Mouse (Mus musculus): Measurements from ENCODE around the gene Trip10. TPM values are rescaled to one million over a fixed set of nuclear protein-coding genes. Genes with fewer than 3 reads are reported as not detected.
A peak's percentile ranks its signal among the peaks of the same experiment; 100 is the strongest.

Gene Trip10
- polyA plus RNA-seq, 1 experiment from 2014 or later = 10.1 TPM

DNA sequence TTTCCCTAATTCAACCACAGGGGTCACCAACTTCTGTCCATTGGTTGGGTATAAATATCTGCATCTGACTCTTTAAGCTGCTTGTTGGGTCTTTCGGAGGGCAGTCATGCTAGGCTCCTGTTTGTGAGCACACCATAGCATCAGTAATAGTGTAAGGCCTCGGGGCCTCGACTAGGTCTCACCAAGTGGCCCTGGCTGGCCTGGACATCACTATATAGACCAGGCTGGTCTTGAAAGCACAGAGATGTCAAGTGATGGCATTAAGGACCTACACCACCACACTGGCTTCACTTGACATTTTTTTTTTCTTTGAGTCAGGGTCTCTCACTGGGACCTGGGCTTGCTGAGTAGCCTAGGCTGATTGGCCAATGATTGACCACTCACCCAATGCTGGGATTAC is 8.9 kb downstream of the Trip10 start:
- H3K4me1 ChIP-seq (ENCODE audit: control insufficient read depth, insufficient read depth, low read depth, low read length) = no peaks in the 10 kb centered on the region
- H3K4me3 ChIP-seq (ENCODE audit: low read length) = no peak overlapping the region
- H3K9me3 ChIP-seq (ENCODE audit: control insufficient read depth, low read length) = no peaks in the 10 kb centered on the region
- H3K9ac ChIP-seq (ENCODE audit: low read depth, low read length) = no peak overlapping the region
- H3K4me2 ChIP-seq (ENCODE audit: low read length) = no peak overlapping the region
- H3K27ac ChIP-seq (ENCODE audit: low read depth, low read length) = no peak overlapping the region
- WGBS = 94% methylated on average over 3 of the region's 3 CpGs
- H3K36me3 ChIP-seq (ENCODE audit: control insufficient read depth, insufficient read depth, low read length) = peaks cover 2% of the 10 kb centered on the region; the same call in 1 of the 2 replicates
- ATAC-seq = no peak
- no peaks in the 10 kb centered on the region for H3K27me3 ChIP-seq (replicated peaks; ENCODE audit: control insufficient read depth, insufficient read depth, low read length)

- Histone ChIP-seq H3K27ac (ENCODE audit: low read depth, low read length) (no peak overlapping the region), H3K4me3 (ENCODE audit: low read length) (no peak overlapping the region), H3K27me3 (replicated peaks; ENCODE audit: control insufficient read depth, insufficient read depth, low read length) (no peaks in the 10 kb centered on the region), H3K9ac (ENCODE audit: low read depth, low read length) (no peak overlapping the region), H3K4me2 (ENCODE audit: low read length) (no peak overlapping the region), H3K9me3 (ENCODE audit: control insufficient read depth, low read length) (no peaks in the 10 kb centered on the region), H3K36me3 (ENCODE audit: control insufficient read depth, insufficient read depth, low read length) (no peaks in the 10 kb centered on the region), H3K4me1 (ENCODE audit: control insufficient read depth, insufficient read depth, low read depth, low read length) (no peaks in the 10 kb centered on the region)
- WGBS = 94% methylated on average over 8 of the region's 8 CpGs
- no peak for ATAC-seq
These were observed 10.5 kb downstream of the Trip10 start for GRCm38 (mm10) chr17:57259742-57260141.

DNA sequence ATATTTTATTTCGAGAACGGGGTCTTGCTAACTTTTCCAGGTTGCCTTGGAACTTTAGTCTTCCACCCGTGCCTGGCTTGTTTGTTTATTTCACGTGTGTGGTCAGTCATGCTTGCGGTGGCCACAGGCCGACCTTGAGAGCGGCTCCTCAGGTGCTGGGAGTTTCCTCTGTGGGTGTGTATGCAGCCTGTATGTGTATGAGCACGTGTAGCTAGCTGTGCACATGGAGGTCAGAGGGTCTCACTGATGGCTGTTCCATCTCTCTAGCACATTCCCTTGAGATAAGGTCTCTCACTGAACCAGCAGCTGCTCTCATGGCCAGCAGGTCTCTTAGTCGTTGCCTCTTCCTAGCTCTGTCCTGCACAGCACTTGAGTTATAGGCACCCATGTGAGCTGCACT is 11.1 kb downstream of the Trip10 start:
- H3K9ac ChIP-seq (ENCODE audit: low read depth, low read length) = no peak overlapping the region
- no peaks in the 10 kb centered on the region for H3K9me3 ChIP-seq (ENCODE audit: control insufficient read depth, low read length)
- no peaks in the 10 kb centered on the region for H3K27me3 ChIP-seq (replicated peaks; ENCODE audit: control insufficient read depth, insufficient read depth, low read length)
- no peaks in the 10 kb centered on the region for H3K4me1 ChIP-seq (ENCODE audit: control insufficient read depth, insufficient read depth, low read depth, low read length)
- no peak for ATAC-seq
- no peak overlapping the region for H3K27ac ChIP-seq (ENCODE audit: low read depth, low read length)
- WGBS = 93% methylated on average over 9 of the region's 9 CpGs
- H3K4me2 ChIP-seq (ENCODE audit: low read length) = no peak overlapping the region
- no peaks in the 10 kb centered on the region for H3K36me3 ChIP-seq (ENCODE audit: control insufficient read depth, insufficient read depth, low read length)
- no peak overlapping the region for H3K4me3 ChIP-seq (ENCODE audit: low read length)

DNA sequence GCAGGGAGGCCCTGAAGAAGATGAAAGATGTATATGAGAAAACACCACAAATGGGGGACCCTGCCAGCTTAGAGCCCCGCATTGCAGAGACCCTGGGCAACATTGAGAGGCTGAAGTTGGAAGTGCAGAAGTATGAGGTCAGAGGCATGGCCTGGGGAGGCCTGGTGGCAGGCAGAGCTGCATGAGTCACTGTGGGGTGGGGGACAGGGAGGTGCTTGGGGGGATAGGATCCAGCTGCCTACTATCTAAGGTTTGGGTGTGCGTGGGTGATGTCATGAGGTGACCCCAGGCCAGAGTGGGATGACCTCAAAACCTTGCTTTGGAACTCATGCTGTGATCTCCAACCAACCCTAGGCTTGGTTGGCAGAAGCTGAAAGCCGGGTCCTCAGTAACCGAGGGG is 12.0 kb downstream of the Trip10 start:
- H3K27ac ChIP-seq (ENCODE audit: low read depth, low read length) = no peak overlapping the region
- no peak overlapping the region for H3K4me3 ChIP-seq (ENCODE audit: low read length)
- no peaks in the 10 kb centered on the region for H3K4me1 ChIP-seq (ENCODE audit: control insufficient read depth, insufficient read depth, low read depth, low read length)
- ATAC-seq = no peak
- H3K9ac ChIP-seq (ENCODE audit: low read depth, low read length) = no peak overlapping the region
- no peaks in the 10 kb centered on the region for H3K27me3 ChIP-seq (replicated peaks; ENCODE audit: control insufficient read depth, insufficient read depth, low read length)
- no peaks in the 10 kb centered on the region for H3K9me3 ChIP-seq (ENCODE audit: control insufficient read depth, low read length)
- H3K4me2 ChIP-seq (ENCODE audit: low read length) = no peak overlapping the region
- no peaks in the 10 kb centered on the region for H3K36me3 ChIP-seq (ENCODE audit: control insufficient read depth, insufficient read depth, low read length)
- WGBS = 92% methylated on average over 4 of the region's 4 CpGs

GRCm38 (mm10) chr17:57261796-57262195 is 12.5 kb downstream of the Trip10 start:
- 44% methylated on average over 1 of the region's 1 CpGs for WGBS
- Histone ChIP-seq H3K36me3 (ENCODE audit: control insufficient read depth, insufficient read depth, low read length) (no peaks in the 10 kb centered on the region), H3K4me3 (ENCODE audit: low read length) (no peak overlapping the region), H3K9ac (ENCODE audit: low read depth, low read length) (no peak overlapping the region), H3K27ac (ENCODE audit: low read depth, low read length) (no peak overlapping the region), H3K9me3 (ENCODE audit: control insufficient read depth, low read length) (no peaks in the 10 kb centered on the region), H3K4me2 (ENCODE audit: low read length) (no peak overlapping the region), H3K27me3 (replicated peaks; ENCODE audit: control insufficient read depth, insufficient read depth, low read length) (no peaks in the 10 kb centered on the region), H3K4me1 (ENCODE audit: control insufficient read depth, insufficient read depth, low read depth, low read length) (no peaks in the 10 kb centered on the region)
- ATAC-seq = no peak

GRCm38 (mm10) chr17:57262901-57263550 is 13.8 kb downstream of the Trip10 start:
- Histone ChIP-seq H3K4me1 (ENCODE audit: control insufficient read depth, insufficient read depth, low read depth, low read length) (no peaks in the 10 kb centered on the region), H3K36me3 (ENCODE audit: control insufficient read depth, insufficient read depth, low read length) (no peaks in the 10 kb centered on the region), H3K27ac (ENCODE audit: low read depth, low read length) (no peak overlapping the region), H3K9ac (ENCODE audit: low read depth, low read length) (no peak overlapping the region), H3K4me3 (ENCODE audit: low read length) (no peak overlapping the region), H3K9me3 (ENCODE audit: control insufficient read depth, low read length) (no peaks in the 10 kb centered on the region), H3K4me2 (ENCODE audit: low read length) (no peak overlapping the region), H3K27me3 (replicated peaks; ENCODE audit: control insufficient read depth, insufficient read depth, low read length) (no peaks in the 10 kb centered on the region)
- 91% methylated on average over 17 of the region's 17 CpGs for WGBS
- no peak for ATAC-seq

DNA sequence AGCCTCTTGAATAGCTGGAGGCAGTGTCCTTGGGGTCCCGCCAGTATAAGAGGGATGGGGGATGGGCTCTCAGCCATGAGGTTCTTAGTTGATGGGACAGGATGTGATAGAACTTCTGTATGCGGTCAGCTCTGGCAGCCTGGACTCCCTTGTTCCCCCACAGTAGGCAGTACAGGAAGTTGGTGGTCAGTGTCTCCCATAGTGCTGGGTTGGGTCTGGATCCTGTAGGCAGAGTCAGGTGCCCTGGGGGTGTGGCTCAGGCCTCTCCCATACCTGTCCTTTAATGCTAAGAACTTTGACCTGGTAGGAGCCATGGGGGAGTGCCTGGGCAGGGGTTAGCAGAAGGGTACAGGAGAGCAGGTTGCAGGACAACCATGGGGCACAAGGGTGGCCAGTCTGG is 14.9 kb downstream of the Trip10 start:
- Histone ChIP-seq H3K36me3 (ENCODE audit: control insufficient read depth, insufficient read depth, low read length) (no peaks in the 10 kb centered on the region), H3K4me2 (ENCODE audit: low read length) (no peak overlapping the region), H3K27ac (ENCODE audit: low read depth, low read length) (no peak overlapping the region), H3K9ac (ENCODE audit: low read depth, low read length) (no peak overlapping the region), H3K9me3 (ENCODE audit: control insufficient read depth, low read length) (no peaks in the 10 kb centered on the region), H3K4me3 (ENCODE audit: low read length) (no peak overlapping the region), H3K27me3 (replicated peaks; ENCODE audit: control insufficient read depth, insufficient read depth, low read length) (no peaks in the 10 kb centered on the region), H3K4me1 (ENCODE audit: control insufficient read depth, insufficient read depth, low read depth, low read length) (no peaks in the 10 kb centered on the region)
- ATAC-seq = no peak
- WGBS = 80% methylated on average over 2 of the region's 2 CpGs

DNA sequence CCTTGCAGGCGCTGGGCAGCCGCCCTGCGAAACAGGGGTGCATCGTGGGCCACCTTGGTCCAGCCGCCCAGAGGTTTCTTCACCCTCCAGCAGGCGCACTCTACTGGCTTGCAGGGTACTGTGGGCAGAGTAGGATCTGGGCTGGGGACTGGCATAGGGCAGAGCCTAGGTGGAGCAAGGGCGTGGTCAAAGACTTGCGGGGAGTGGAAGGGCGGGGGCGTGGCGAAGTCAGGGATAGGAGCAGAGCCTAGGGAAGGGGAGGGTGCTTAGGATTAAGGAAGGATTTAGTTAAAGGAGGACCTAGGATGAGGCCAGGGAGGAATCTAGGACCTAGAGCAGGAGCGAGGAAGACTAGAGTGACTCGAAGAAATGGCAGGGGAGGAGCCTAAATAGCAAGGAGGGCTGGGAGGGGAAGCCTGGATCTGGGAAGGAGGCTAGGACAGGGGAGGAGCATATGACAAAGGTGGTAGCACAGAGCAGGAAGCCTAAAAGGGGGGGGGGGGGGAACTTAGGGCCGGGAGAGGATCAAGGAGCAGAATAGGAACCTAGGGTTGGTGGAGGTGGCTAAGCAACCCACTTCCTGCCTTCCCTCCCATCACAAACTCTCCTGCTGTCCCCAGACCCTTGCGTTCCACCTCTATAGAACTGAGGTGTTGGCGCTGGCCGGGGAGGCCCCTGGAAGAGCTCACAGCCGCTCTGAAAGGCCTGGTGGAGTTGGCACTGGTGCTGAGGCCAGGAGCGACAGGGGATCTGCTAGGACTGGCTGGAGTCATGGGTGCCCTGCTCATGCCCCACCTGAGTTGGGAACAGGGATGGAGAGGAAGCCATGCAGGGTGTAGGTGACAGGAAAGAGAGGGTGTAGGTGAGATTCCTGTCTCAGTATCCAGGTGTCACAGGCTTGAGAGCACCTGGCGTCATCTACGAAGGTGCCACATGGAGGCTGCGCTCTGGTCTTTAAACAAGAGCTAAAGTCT is 16.0 kb downstream of the Trip10 start:
- H3K4me2 ChIP-seq (ENCODE audit: low read length) = no peak overlapping the region
- no peak overlapping the region for H3K9ac ChIP-seq (ENCODE audit: low read depth, low read length)
- no peaks in the 10 kb centered on the region for H3K9me3 ChIP-seq (ENCODE audit: control insufficient read depth, low read length)
- 32% methylated on average over 21 of the region's 22 CpGs for WGBS
- H3K36me3 ChIP-seq (ENCODE audit: control insufficient read depth, insufficient read depth, low read length) = no peaks in the 10 kb centered on the region
- no peaks in the 10 kb centered on the region for H3K4me1 ChIP-seq (ENCODE audit: control insufficient read depth, insufficient read depth, low read depth, low read length)
- H3K27ac ChIP-seq (ENCODE audit: low read depth, low read length) = no peak overlapping the region
- H3K4me3 ChIP-seq (ENCODE audit: low read length) = no peak overlapping the region
- peak; percentile 51 for ATAC-seq
- H3K27me3 ChIP-seq (replicated peaks; ENCODE audit: control insufficient read depth, insufficient read depth, low read length) = no peaks in the 10 kb centered on the region

GRCm38 (mm10) chr17:57267556-57268126 is 18.4 kb downstream of the Trip10 start:
- Histone ChIP-seq H3K9ac (ENCODE audit: low read depth, low read length) (no peak overlapping the region), H3K4me1 (ENCODE audit: control insufficient read depth, insufficient read depth, low read depth, low read length) (no peaks in the 10 kb centered on the region), H3K36me3 (ENCODE audit: control insufficient read depth, insufficient read depth, low read length) (no peaks in the 10 kb centered on the region), H3K4me2 (ENCODE audit: low read length) (no peak overlapping the region), H3K27ac (ENCODE audit: low read depth, low read length) (no peak overlapping the region), H3K27me3 (replicated peaks; ENCODE audit: control insufficient read depth, insufficient read depth, low read length) (0 out of 2 replicates have a peak, but pooled peaks cover 2% of the 10 kb centered on the region), H3K9me3 (ENCODE audit: control insufficient read depth, low read length) (no peaks in the 10 kb centered on the region), H3K4me3 (ENCODE audit: low read length) (no peak overlapping the region)
- ATAC-seq = no peak
- 92% methylated on average over 6 of the region's 6 CpGs for WGBS
